Mouse (Mus musculus): ENCODE data around the gene Wwc2.

DNA sequence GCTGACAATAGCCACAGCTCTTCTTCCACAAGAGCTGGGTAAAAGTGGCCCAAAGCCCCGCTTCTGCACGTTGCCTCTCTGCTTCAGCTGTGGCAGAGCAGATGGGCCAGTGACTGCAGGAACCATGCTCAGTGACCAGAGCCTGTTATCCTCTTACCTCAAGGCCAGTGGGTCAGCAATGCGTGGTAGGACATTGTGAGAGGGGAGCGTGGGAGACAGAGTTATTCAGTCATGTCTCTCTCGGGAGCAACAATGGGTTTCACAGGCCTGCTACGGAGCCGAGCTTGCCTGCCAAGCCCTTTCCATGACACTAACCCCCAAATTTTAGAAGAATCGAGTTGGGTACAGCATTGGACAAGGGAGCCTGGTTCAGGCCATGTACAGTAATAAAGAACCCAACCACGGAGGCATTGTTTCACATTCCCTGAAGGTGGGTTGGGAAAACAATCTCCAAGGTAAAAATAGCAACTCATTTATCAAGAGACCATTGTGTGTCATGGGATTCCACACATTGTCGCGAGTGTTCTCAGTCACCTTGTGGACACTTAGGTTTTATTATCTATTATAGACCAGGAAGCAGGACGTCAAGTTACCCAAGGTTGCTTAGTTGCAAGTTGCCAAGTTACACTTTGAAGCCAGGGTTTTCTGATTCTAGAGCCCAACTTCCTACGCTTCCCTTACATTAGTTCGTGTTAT is 180.6 kb downstream of the Wwc2 start:
- TF ChIP-seq POLR2A (IDR thresholded peaks at IDR 0.05; ENCODE audit: control insufficient read depth, low read depth, low read length) (peak; percentile 17; the same call in 1 of the 2 replicates), CTCF (IDR thresholded peaks at IDR 0.05; ENCODE audit: control insufficient read depth, insufficient read depth, insufficient replicate concordance, low read depth, low read length) (no peak)
